Mouse (Mus musculus) midbrain, embryonic 13.5 days (tissue): ENCODE data around the gene Zfp64. TPM values are rescaled to one million over a fixed set of nuclear protein-coding genes. Genes with fewer than 3 reads are reported as not detected.

Experiments
- ATAC-seq: fragments of 200-750 bp; cut with Nextera tagmentation; 2 replicates; pipeline ENCODE4 v1.8.0; 2017; ENCODE audit warnings: mild to moderate bottlenecking, moderate TSS enrichment, moderate library complexity
- H3K27ac ChIP-seq: fragments of 300-500 bp; sonication (generic); 2 replicates; pipeline ENCODE4 v1.5.1; 2015; ENCODE audit warnings: inconsistent platforms, mild to moderate bottlenecking, moderate library complexity
- H3K27me3 ChIP-seq: fragments of 300-500 bp; sonication (generic); 2 replicates; pipeline ENCODE4 v1.6.1; 2015; ENCODE audit warnings: mild to moderate bottlenecking, inconsistent platforms
- H3K36me3 ChIP-seq: fragments of 300-500 bp; sonication (generic); 2 replicates; pipeline ENCODE4 v1.6.1; 2015; ENCODE audit warnings: mild to moderate bottlenecking, inconsistent platforms
- H3K4me1 ChIP-seq: fragments of 300-500 bp; sonication (generic); replicated peaks from 2 replicates; pipeline ENCODE4 v1.6.1; 2015; ENCODE audit warnings: inconsistent platforms
- H3K4me2 ChIP-seq: fragments of 300-500 bp; sonication (generic); replicated peaks from 2 replicates; pipeline ENCODE4 v1.6.1; 2015; ENCODE audit warnings: moderate library complexity, mild to moderate bottlenecking, inconsistent platforms
- H3K4me3 ChIP-seq: fragments of 300-500 bp; sonication (generic); replicated peaks from 2 replicates; pipeline ENCODE4 v1.5.1; 2015; ENCODE audit warnings: mild to moderate bottlenecking, inconsistent platforms
- H3K9ac ChIP-seq: fragments of 300-500 bp; sonication (generic); replicated peaks from 2 replicates; pipeline ENCODE4 v1.6.1; 2015; ENCODE audit warnings: mild to moderate bottlenecking, inconsistent platforms
- H3K9me3 ChIP-seq: fragments of 300-500 bp; sonication (generic); 2 replicates; pipeline ENCODE4 v1.6.1; 2016; ENCODE audit warnings: mild to moderate bottlenecking, inconsistent platforms
- WGBS: fragments of 180-500 bp; shearing (Covaris S2); methylation state at CpG from one replicate; pipeline ENCODE4 v1.1.7; 2015; 5-methylcytosine and 5-hydroxymethylcytosine counted together
- polyA plus RNA-seq: library from polyadenylated mRNA; unstranded; fragments of >200 nt; fragmentation: Nextera tagmentation; extraction: Ambion mirVana; gene quantifications from 2 replicates; pipeline ENCODE4 v1.2.1, GENCODE M21; 2015

Zfp64 gene
- polyA plus RNA-seq, 1 experiment from 2014 or later, result 42.0 TPM

GRCm38 (mm10) chr2:168912901-168913721 lies 42.3 kb downstream of the Zfp64 start:
- Histone ChIP-seq H3K36me3 (no peaks in the 10 kb centered on the region), H3K27ac (peak overlapping the region; percentile 47; the same call in 1 of the 2 replicates), H3K9ac (peak overlapping the region; percentile 62), H3K4me3 (peak overlapping the region; percentile 57), H3K4me2 (peak overlapping the region; percentile 92), H3K9me3 (no peaks in the 10 kb centered on the region), H3K4me1 (peaks cover 26% of the 10 kb centered on the region), H3K27me3 (peaks cover 53% of the 10 kb centered on the region)
- peak; percentile 31 for ATAC-seq
- WGBS, result 2% methylated on average over 31 of the region's 31 CpGs

- peak overlapping the region; percentile 68 for H3K27ac ChIP-seq
- H3K9me3 ChIP-seq, result no peaks in the 10 kb centered on the region
- ATAC-seq, result peak; percentile 63
- peak overlapping the region; percentile 92 for H3K4me2 ChIP-seq
- H3K4me1 ChIP-seq, result peaks cover 26% of the 10 kb centered on the region
- H3K36me3 ChIP-seq, result no peaks in the 10 kb centered on the region
- H3K4me3 ChIP-seq, result peak overlapping the region; percentile 57
- H3K9ac ChIP-seq, result peak overlapping the region; percentile 62
- WGBS, result under 1% methylated on average over 70 of the region's 70 CpGs
- H3K27me3 ChIP-seq, result peaks cover 53% of the 10 kb centered on the region
Observed at GRCm38 (mm10) chr2:168912051-168912891, 43.1 kb downstream of the Zfp64 start.

GRCm38 (mm10) chr2:168911527-168911926 lies 43.9 kb downstream of the Zfp64 start:
- peak overlapping the region; percentile 62 for H3K9ac ChIP-seq
- no peaks in the 10 kb centered on the region for H3K36me3 ChIP-seq
- H3K4me2 ChIP-seq, result peak overlapping the region; percentile 92
- WGBS, result 3% methylated on average over 19 of the region's 19 CpGs
- peaks cover 30% of the 10 kb centered on the region for H3K4me1 ChIP-seq
- ATAC-seq, result peak; percentile 5; the same call in 1 of the 2 replicates
- H3K27ac ChIP-seq, result peak overlapping the region; percentile 68
- H3K4me3 ChIP-seq, result peak overlapping the region; percentile 57
- no peaks in the 10 kb centered on the region for H3K9me3 ChIP-seq
- peaks cover 57% of the 10 kb centered on the region for H3K27me3 ChIP-seq

GRCm38 (mm10) chr2:168906022-168906421 lies 49.4 kb downstream of the Zfp64 start:
- Histone ChIP-seq H3K4me2 (no peak overlapping the region), H3K9me3 (no peaks in the 10 kb centered on the region), H3K4me3 (no peak overlapping the region), H3K27me3 (peaks cover 28% of the 10 kb centered on the region), H3K27ac (no peak overlapping the region), H3K9ac (no peak overlapping the region), H3K36me3 (no peaks in the 10 kb centered on the region), H3K4me1 (peaks cover 21% of the 10 kb centered on the region)
- 0 out of 2 replicates have a peak, but pooled peaks have one; percentile 6 for ATAC-seq
- WGBS, result 41% methylated on average over 11 of the region's 11 CpGs

- 78% methylated on average over 3 of the region's 3 CpGs for WGBS
- peaks cover 21% of the 10 kb centered on the region for H3K4me1 ChIP-seq
- no peak for ATAC-seq
Observed at GRCm38 (mm10) chr2:168904846-168905245, 50.5 kb downstream of the Zfp64 start.

GRCm38 (mm10) chr2:168904188-168904587 lies 51.2 kb downstream of the Zfp64 start:
- Histone ChIP-seq H3K9ac (no peak overlapping the region), H3K4me1 (peaks cover 21% of the 10 kb centered on the region), H3K4me3 (no peak overlapping the region), H3K9me3 (no peaks in the 10 kb centered on the region), H3K27ac (no peak overlapping the region), H3K27me3 (peaks cover 9% of the 10 kb centered on the region; the same call in 1 of the 2 replicates), H3K36me3 (peaks cover 6% of the 10 kb centered on the region), H3K4me2 (no peak overlapping the region)
- ATAC-seq, result peak; percentile 58
- 18% methylated on average over 9 of the region's 9 CpGs for WGBS

More at GRCm38 (mm10) chr2:168904846-168905245, 50.5 kb downstream of the Zfp64 start:
- Histone ChIP-seq H3K4me2 (no peak overlapping the region), H3K36me3 (no peaks in the 10 kb centered on the region), H3K9me3 (no peaks in the 10 kb centered on the region), H3K4me3 (no peak overlapping the region), H3K27ac (no peak overlapping the region), H3K27me3 (peaks cover 16% of the 10 kb centered on the region), H3K9ac (no peak overlapping the region)

GRCm38 (mm10) chr2:168902634-168903033 lies 52.8 kb downstream of the Zfp64 start:
- 29% methylated on average over 8 of the region's 8 CpGs for WGBS
- Histone ChIP-seq H3K9ac (no peak overlapping the region), H3K27ac (no peak overlapping the region), H3K4me1 (peaks cover 21% of the 10 kb centered on the region), H3K4me2 (no peak overlapping the region), H3K9me3 (no peaks in the 10 kb centered on the region), H3K27me3 (0 out of 2 replicates have a peak, but pooled peaks cover 4% of the 10 kb centered on the region), H3K36me3 (peaks cover 12% of the 10 kb centered on the region), H3K4me3 (no peak overlapping the region)
- no peak for ATAC-seq

GRCm38 (mm10) chr2:168897906-168898305 lies 57.5 kb downstream of the Zfp64 start:
- WGBS, result 87% methylated on average over 7 of the region's 7 CpGs
- H3K9me3 ChIP-seq, result no peaks in the 10 kb centered on the region
- no peaks in the 10 kb centered on the region for H3K4me1 ChIP-seq
- H3K27ac ChIP-seq, result no peak overlapping the region
- no peaks in the 10 kb centered on the region for H3K27me3 ChIP-seq
- no peak overlapping the region for H3K4me2 ChIP-seq
- H3K9ac ChIP-seq, result no peak overlapping the region
- peaks cover 17% of the 10 kb centered on the region for H3K36me3 ChIP-seq
- no peak for ATAC-seq
- no peak overlapping the region for H3K4me3 ChIP-seq

- Histone ChIP-seq H3K36me3 (peaks cover 17% of the 10 kb centered on the region), H3K4me3 (no peak overlapping the region), H3K27ac (no peak overlapping the region), H3K27me3 (no peaks in the 10 kb centered on the region), H3K9ac (no peak overlapping the region), H3K4me2 (no peak overlapping the region), H3K9me3 (no peaks in the 10 kb centered on the region), H3K4me1 (0 out of 2 replicates have a peak, but pooled peaks cover 4% of the 10 kb centered on the region)
- 77% methylated on average over 8 of the region's 8 CpGs for WGBS
- no peak for ATAC-seq
Observed at GRCm38 (mm10) chr2:168895531-168895930, 59.9 kb downstream of the Zfp64 start.

GRCm38 (mm10) chr2:168894738-168895137 lies 60.6 kb downstream of the Zfp64 start:
- WGBS, result 94% methylated on average over 7 of the region's 7 CpGs
- H3K27me3 ChIP-seq, result no peaks in the 10 kb centered on the region
- peaks cover 17% of the 10 kb centered on the region for H3K36me3 ChIP-seq
- H3K4me2 ChIP-seq, result no peak overlapping the region
- no peak for ATAC-seq
- H3K4me1 ChIP-seq, result 0 out of 2 replicates have a peak, but pooled peaks cover 4% of the 10 kb centered on the region
- H3K9me3 ChIP-seq, result no peaks in the 10 kb centered on the region
- no peak overlapping the region for H3K4me3 ChIP-seq
- no peak overlapping the region for H3K9ac ChIP-seq
- no peak overlapping the region for H3K27ac ChIP-seq

GRCm38 (mm10) chr2:168892057-168892456 lies 63.3 kb downstream of the Zfp64 start:
- Histone ChIP-seq H3K4me2 (no peak overlapping the region), H3K36me3 (0 out of 2 replicates have a peak, but pooled peaks cover 6% of the 10 kb centered on the region), H3K9me3 (no peaks in the 10 kb centered on the region), H3K27me3 (no peaks in the 10 kb centered on the region), H3K4me1 (0 out of 2 replicates have a peak, but pooled peaks cover 4% of the 10 kb centered on the region), H3K4me3 (no peak overlapping the region), H3K9ac (no peak overlapping the region), H3K27ac (no peak overlapping the region)
- WGBS, result 67% methylated on average over 2 of the region's 2 CpGs
- no peak for ATAC-seq

GRCm38 (mm10) chr2:168884641-168885040 lies 70.7 kb downstream of the Zfp64 start:
- Histone ChIP-seq H3K27me3 (no peaks in the 10 kb centered on the region), H3K4me3 (no peak overlapping the region), H3K36me3 (no peaks in the 10 kb centered on the region), H3K9me3 (no peaks in the 10 kb centered on the region), H3K4me1 (no peaks in the 10 kb centered on the region), H3K27ac (no peak overlapping the region), H3K9ac (no peak overlapping the region), H3K4me2 (no peak overlapping the region)
- ATAC-seq, result no peak
- 71% methylated on average over 8 of the region's 8 CpGs for WGBS
